Mouse (Mus musculus) embryonic facial prominence, embryonic 11.5 days (tissue): ENCODE measurements around the gene Xylt1. TPM values are rescaled to one million over a fixed set of nuclear protein-coding genes. Genes with fewer than 3 reads are reported as not detected.

Experiments
- ATAC-seq: fragments of 200-750 bp; cut with Nextera tagmentation; replicated peaks from 2 replicates; pipeline ENCODE4 v1.8.0; 2017; ENCODE audit warnings: low read depth; ENCODE audit not compliant: insufficient number of reproducible peaks, low FRiP score, low TSS enrichment
- DNase-seq: peaks from one replicate; pipeline ENCODE4 v3.0.0-alpha.2; 2015; ENCODE audit warnings: low spot score
- H3K27ac ChIP-seq: fragments of 300-500 bp; sonication (generic); replicated peaks from 2 replicates; pipeline ENCODE4 v1.5.1; 2014; ENCODE audit warnings: mild to moderate bottlenecking, low read depth, low read length, control low read depth
- H3K27me3 ChIP-seq: fragments of 300-500 bp; sonication (generic); 2 replicates; pipeline ENCODE4 v1.6.1; 2014; ENCODE audit warnings: mild to moderate bottlenecking, low read length, moderate library complexity, mixed read lengths; ENCODE audit not compliant: control insufficient read depth, insufficient read depth
- H3K36me3 ChIP-seq: fragments of 300-500 bp; sonication (generic); replicated peaks from 2 replicates; pipeline ENCODE4 v1.6.1; 2014; ENCODE audit warnings: low read depth, mild to moderate bottlenecking, low read length, moderate library complexity, mixed read lengths; ENCODE audit not compliant: control insufficient read depth, insufficient read depth
- H3K4me1 ChIP-seq: fragments of 300-500 bp; sonication (generic); 2 replicates; pipeline ENCODE4 v1.6.1; 2014; ENCODE audit warnings: low read length, mixed read lengths; ENCODE audit not compliant: control insufficient read depth, insufficient read depth
- H3K4me2 ChIP-seq: fragments of 300-500 bp; sonication (generic); 2 replicates; pipeline ENCODE4 v1.6.1; 2014; ENCODE audit warnings: low read depth, mild to moderate bottlenecking, control low read depth, low read length, moderate library complexity
- H3K4me3 ChIP-seq: fragments of 300-500 bp; sonication (generic); 2 replicates; pipeline ENCODE4 v1.5.1; 2014; ENCODE audit warnings: low read depth, low read length, control low read depth
- H3K9ac ChIP-seq: fragments of 300-500 bp; sonication (generic); replicated peaks from 2 replicates; pipeline ENCODE4 v1.6.1; 2014; ENCODE audit warnings: mild to moderate bottlenecking, control low read depth, low read length
- H3K9me3 ChIP-seq: fragments of 300-500 bp; sonication (generic); replicated peaks from 2 replicates; pipeline ENCODE4 v1.6.1; 2016; ENCODE audit warnings: mild to moderate bottlenecking, low read length, inconsistent platforms, mixed read lengths; ENCODE audit not compliant: control insufficient read depth
- WGBS: fragments of 180-500 bp; shearing (Covaris S2); extraction: QIAGEN DNeasy Blood & Tissue Kit; methylation state at CpG from one replicate; pipeline ENCODE4 v1.1.7; 2014; 5-methylcytosine and 5-hydroxymethylcytosine counted together
- polyA plus RNA-seq: library from polyadenylated mRNA; unstranded; fragments of >200 nt; fragmentation: Nextera tagmentation; extraction: Ambion mirVana; gene quantifications from 2 replicates; pipeline ENCODE4 v1.2.1, GENCODE M21; 2014

Xylt1 gene
- polyA plus RNA-seq, 1 experiment from 2014 or later, result 1.4 TPM

- Histone ChIP-seq H3K4me1 (no peaks in the 10 kb centered on the region), H3K36me3 (no peaks in the 10 kb centered on the region), H3K9me3 (no peaks in the 10 kb centered on the region), H3K9ac (no peak overlapping the region), H3K4me2 (no peak overlapping the region), H3K27me3 (no peaks in the 10 kb centered on the region), H3K27ac (no peak overlapping the region), H3K4me3 (no peak overlapping the region)
- WGBS, result 75% methylated on average over 9 of the region's 9 CpGs
- ATAC-seq, result no peak
- DNase-seq, result no peak
Measured at GRCm38 (mm10) chr7:117490500-117491205, 109.9 kb downstream of the Xylt1 start.

GRCm38 (mm10) chr7:117491495-117491894 lies 110.7 kb downstream of the Xylt1 start:
- H3K4me2 ChIP-seq, result no peak overlapping the region
- H3K9me3 ChIP-seq, result no peaks in the 10 kb centered on the region
- H3K27me3 ChIP-seq, result no peaks in the 10 kb centered on the region
- H3K9ac ChIP-seq, result no peak overlapping the region
- no peaks in the 10 kb centered on the region for H3K36me3 ChIP-seq
- H3K27ac ChIP-seq, result no peak overlapping the region
- H3K4me3 ChIP-seq, result no peak overlapping the region
- ATAC-seq, result no peak
- DNase-seq, result no peak
- no peaks in the 10 kb centered on the region for H3K4me1 ChIP-seq
- WGBS, result 80% methylated on average over 5 of the region's 5 CpGs

GRCm38 (mm10) chr7:117494210-117494609 lies 113.4 kb downstream of the Xylt1 start:
- ATAC-seq (peak; percentile 44; the same call in 1 of the 2 replicates), DNase-seq (peak; percentile 64)
- Histone ChIP-seq H3K4me1 (no peaks in the 10 kb centered on the region), H3K4me2 (no peak overlapping the region), H3K4me3 (no peak overlapping the region), H3K9me3 (no peaks in the 10 kb centered on the region), H3K36me3 (no peaks in the 10 kb centered on the region), H3K27me3 (no peaks in the 10 kb centered on the region), H3K9ac (no peak overlapping the region), H3K27ac (no peak overlapping the region)
- WGBS, result 52% methylated on average over 6 of the region's 6 CpGs

GRCm38 (mm10) chr7:117494618-117495310 lies 114.0 kb downstream of the Xylt1 start:
- ATAC-seq, result no peak

GRCm38 (mm10) chr7:117495751-117496150 lies 115.0 kb downstream of the Xylt1 start:
- Histone ChIP-seq H3K36me3 (no peaks in the 10 kb centered on the region), H3K9ac (no peak overlapping the region), H3K27ac (no peak overlapping the region), H3K4me3 (no peak overlapping the region), H3K27me3 (no peaks in the 10 kb centered on the region), H3K4me1 (no peaks in the 10 kb centered on the region), H3K4me2 (no peak overlapping the region), H3K9me3 (no peaks in the 10 kb centered on the region)
- DNase-seq (no peak), ATAC-seq (no peak)
- 76% methylated on average over 8 of the region's 8 CpGs for WGBS

More at GRCm38 (mm10) chr7:117494618-117495310, 114.0 kb downstream of the Xylt1 start:
- Histone ChIP-seq H3K4me3 (no peak overlapping the region), H3K4me2 (no peak overlapping the region), H3K4me1 (no peaks in the 10 kb centered on the region), H3K27ac (no peak overlapping the region), H3K36me3 (no peaks in the 10 kb centered on the region), H3K9me3 (no peaks in the 10 kb centered on the region), H3K9ac (no peak overlapping the region), H3K27me3 (no peaks in the 10 kb centered on the region)
- 80% methylated on average over 8 of the region's 8 CpGs for WGBS
- no peak for DNase-seq

- Histone ChIP-seq H3K27ac (no peak overlapping the region), H3K4me3 (no peak overlapping the region)
Measured at GRCm38 (mm10) chr7:117498173-117498572, 117.4 kb downstream of the Xylt1 start.

GRCm38 (mm10) chr7:117501355-117502181 lies 120.8 kb downstream of the Xylt1 start:
- WGBS, result 77% methylated on average over 15 of the region's 15 CpGs
- H3K4me3 ChIP-seq, result no peak overlapping the region
- DNase-seq (no peak), ATAC-seq (no peak)
- H3K36me3 ChIP-seq, result no peaks in the 10 kb centered on the region
- H3K4me2 ChIP-seq, result no peak overlapping the region
- no peaks in the 10 kb centered on the region for H3K9me3 ChIP-seq
- H3K4me1 ChIP-seq, result no peaks in the 10 kb centered on the region
- no peak overlapping the region for H3K27ac ChIP-seq
- H3K9ac ChIP-seq, result no peak overlapping the region
- H3K27me3 ChIP-seq, result no peaks in the 10 kb centered on the region

More at GRCm38 (mm10) chr7:117498173-117498572, 117.4 kb downstream of the Xylt1 start:
- Histone ChIP-seq H3K4me2 (no peak overlapping the region), H3K9me3 (no peaks in the 10 kb centered on the region), H3K36me3 (no peaks in the 10 kb centered on the region), H3K4me1 (no peaks in the 10 kb centered on the region), H3K27me3 (no peaks in the 10 kb centered on the region), H3K9ac (no peak overlapping the region)
- DNase-seq, result no peak
- no peak for ATAC-seq
- WGBS, result 87% methylated on average over 2 of the region's 2 CpGs
